Mouse (Mus musculus) CH12.LX (cell line): ENCODE results near the gene Imp4. TPM values are rescaled to one million over a fixed set of nuclear protein-coding genes. Genes with fewer than 3 reads are reported as not detected.

Source experiments
- DNase-seq: peaks from one replicate; pipeline ENCODE4 v3.0.0-alpha.2; 2013; ENCODE audit errors: extremely low read depth
- H3K27ac ChIP-seq: 2 replicates; pipeline ENCODE4 v1.5.1; 2012; ENCODE audit warnings: low read depth, mild to moderate bottlenecking, control low read depth, moderate library complexity; ENCODE audit not compliant: insufficient read depth
- H3K27me3 ChIP-seq: replicated peaks from 2 replicates; pipeline ENCODE3; 2012; ENCODE audit warnings: inconsistent platforms
- H3K36me3 ChIP-seq, 2 experiments: replicated peaks in 1 of 2; 2 replicates each; pipeline versions ENCODE3 to v1.6.1; 2012; ENCODE audit warnings: inconsistent platforms in 1 of 2, low read length in 1 of 2, mild to moderate bottlenecking in 1 of 2, mixed read lengths in 1 of 2, moderate library complexity in 1 of 2; ENCODE audit not compliant: control insufficient read depth in 1 of 2, insufficient read depth in 1 of 2
- H3K4me1 ChIP-seq, 2 experiments: 2 replicates each; pipeline ENCODE4 v1.6.1; 2012; ENCODE audit warnings: inconsistent platforms in 1 of 2, moderate library complexity in 1 of 2; ENCODE audit not compliant: insufficient read depth in 2 of 2, control insufficient read depth in 1 of 2
- H3K4me2 ChIP-seq: 2 replicates; pipeline ENCODE4 v1.6.1; 2012; ENCODE audit warnings: low read depth, mild to moderate bottlenecking, control low read depth; ENCODE audit not compliant: poor library complexity, insufficient read depth, severe bottlenecking
- H3K4me3 ChIP-seq, 3 experiments: fragments of 150-350 bp in 1 of 3; sonication (generic) in 1 of 3; replicated peaks in 1 of 3; 2 replicates each; pipeline versions ENCODE3 to v1.5.1; 2011 to 2012; ENCODE audit warnings: low read depth in 2 of 3, low read length in 2 of 3, mild to moderate bottlenecking in 2 of 3, moderate library complexity in 2 of 3, control low read depth in 1 of 3, improper control_type of control experiment in 1 of 3, inconsistent platforms in 1 of 3, mixed read lengths in 1 of 3; ENCODE audit not compliant: poor library complexity in 1 of 3
- H3K79me2 ChIP-seq: replicated peaks from 2 replicates; pipeline ENCODE4 v1.6.1; 2012; ENCODE audit warnings: mild to moderate bottlenecking, moderate library complexity; ENCODE audit not compliant: control insufficient read depth, poor library complexity, insufficient read depth, severe bottlenecking; ENCODE audit errors: extremely low read depth
- H3K9ac ChIP-seq: 2 replicates; pipeline ENCODE4 v1.6.1; 2012; ENCODE audit warnings: low read depth, mild to moderate bottlenecking, control low read depth, moderate library complexity; ENCODE audit not compliant: insufficient read depth
- H3K9me3 ChIP-seq: replicated peaks from 2 replicates; pipeline ENCODE3; 2012; ENCODE audit warnings: low read length, inconsistent platforms, mixed read lengths
- BHLHE40 ChIP-seq: IDR thresholded peaks from 2 replicates; pipeline ENCODE4 v1.6.1; 2011; ENCODE audit warnings: mild to moderate bottlenecking, low read depth, low read length, improper control_type of control experiment
- CHD1 ChIP-seq: IDR thresholded peaks from 2 replicates; pipeline ENCODE4 v1.6.1; 2012; ENCODE audit warnings: low read depth, low read length, improper control_type of control experiment, inconsistent platforms
- CHD2 ChIP-seq: IDR thresholded peaks from 2 replicates; pipeline ENCODE4 v1.6.1; 2011; ENCODE audit warnings: low read length, improper control_type of control experiment
- CTCF ChIP-seq, 2 experiments: IDR thresholded peaks in 1 of 2; conservative IDR thresholded peaks in 1 of 2; 2 replicates each; pipeline ENCODE4 v1.5.1; 2011 to 2012; ENCODE audit warnings: low read depth in 2 of 2, low read length in 2 of 2, improper control_type of control experiment in 1 of 2, inconsistent platforms in 1 of 2, mild to moderate bottlenecking in 1 of 2, moderate library complexity in 1 of 2
- E2F4 ChIP-seq: IDR thresholded peaks from 2 replicates; pipeline ENCODE4 v1.6.1; 2011; ENCODE audit warnings: low read depth, low read length, improper control_type of control experiment; ENCODE audit not compliant: insufficient replicate concordance
- ELF1 ChIP-seq: IDR thresholded peaks from 2 replicates; pipeline ENCODE4 v1.6.1; 2014; ENCODE audit warnings: low read depth, mild to moderate bottlenecking, inconsistent platforms, low read length, improper control_type of control experiment
- EP300 ChIP-seq: IDR thresholded peaks from 2 replicates; pipeline ENCODE4 v1.6.1; 2011; ENCODE audit warnings: low read length, improper control_type of control experiment
- ETS1 ChIP-seq: conservative IDR thresholded peaks from 2 replicates; pipeline ENCODE4 v1.6.1; 2012; ENCODE audit warnings: low read depth, mild to moderate bottlenecking, inconsistent platforms, low read length, improper control_type of control experiment, moderate library complexity
- GABPA ChIP-seq: IDR thresholded peaks from 2 replicates; pipeline ENCODE4 v1.6.1; 2012; ENCODE audit warnings: low read depth, low read length, improper control_type of control experiment, inconsistent platforms; ENCODE audit not compliant: insufficient replicate concordance
- HCFC1 ChIP-seq: IDR thresholded peaks from 2 replicates; pipeline ENCODE4 v1.6.1; 2012; ENCODE audit warnings: low read depth, mild to moderate bottlenecking, inconsistent platforms, low read length, improper control_type of control experiment
- IRF4 ChIP-seq: IDR thresholded peaks from 2 replicates; pipeline ENCODE4 v1.6.1; 2014; ENCODE audit warnings: low read depth, mild to moderate bottlenecking, inconsistent platforms, low read length, improper control_type of control experiment
- JUN ChIP-seq: IDR thresholded peaks from 2 replicates; pipeline ENCODE4 v1.6.1; 2011; ENCODE audit warnings: low read depth, mild to moderate bottlenecking, low read length, improper control_type of control experiment, moderate library complexity; ENCODE audit not compliant: insufficient read depth
- JUND ChIP-seq: conservative IDR thresholded peaks from 2 replicates; pipeline ENCODE4 v1.6.1; 2011; ENCODE audit warnings: low read depth, low read length, improper control_type of control experiment
- KAT2A ChIP-seq: IDR thresholded peaks from 2 replicates; pipeline ENCODE4 v1.6.1; 2012; ENCODE audit warnings: low read length, improper control_type of control experiment, inconsistent platforms; ENCODE audit not compliant: insufficient replicate concordance
- MAFK ChIP-seq: IDR thresholded peaks from 2 replicates; pipeline ENCODE4 v1.6.1; 2011; ENCODE audit warnings: low read length, improper control_type of control experiment; ENCODE audit not compliant: insufficient replicate concordance
- MAX ChIP-seq: IDR thresholded peaks from 2 replicates; pipeline ENCODE4 v1.6.1; 2011; ENCODE audit warnings: low read length, improper control_type of control experiment
- MAZ ChIP-seq: IDR thresholded peaks from 2 replicates; pipeline ENCODE4 v1.6.1; 2012; ENCODE audit warnings: low read depth, mild to moderate bottlenecking, inconsistent platforms, low read length, improper control_type of control experiment, moderate library complexity
- MEF2A ChIP-seq: IDR thresholded peaks from 2 replicates; pipeline ENCODE4 v1.6.1; 2014; ENCODE audit warnings: low read depth, mild to moderate bottlenecking, inconsistent platforms, low read length, improper control_type of control experiment, borderline replicate concordance
- MXI1 ChIP-seq: IDR thresholded peaks from 2 replicates; pipeline ENCODE4 v1.6.1; 2011; ENCODE audit warnings: mild to moderate bottlenecking, low read depth, low read length, improper control_type of control experiment
- MYC ChIP-seq: IDR thresholded peaks from 2 replicates; pipeline ENCODE4 v1.6.1; 2011; ENCODE audit warnings: low read depth, mild to moderate bottlenecking, improper control_type of control experiment, low read length
- NELFE ChIP-seq: IDR thresholded peaks from 2 replicates; pipeline ENCODE4 v1.6.1; 2011; ENCODE audit warnings: low read depth, low read length, improper control_type of control experiment
- NRF1 ChIP-seq: IDR thresholded peaks from 2 replicates; pipeline ENCODE4 v1.6.1; 2014; ENCODE audit warnings: low read depth, mild to moderate bottlenecking, inconsistent platforms, low read length, improper control_type of control experiment, moderate library complexity
- PAX5 ChIP-seq: IDR thresholded peaks from 2 replicates; pipeline ENCODE4 v1.6.1; 2012; ENCODE audit warnings: low read length, inconsistent platforms, mixed read lengths
- POLR2A ChIP-seq: IDR thresholded peaks from 2 replicates; pipeline ENCODE4 v1.6.1; 2011; ENCODE audit warnings: low read depth, mild to moderate bottlenecking, improper control_type of control experiment, low read length
- POLR2AphosphoS2 ChIP-seq: IDR thresholded peaks from 2 replicates; pipeline ENCODE4 v1.6.1; 2011; ENCODE audit warnings: low read depth, low read length, improper control_type of control experiment
- RAD21 ChIP-seq: IDR thresholded peaks from 2 replicates; pipeline ENCODE4 v1.6.1; 2011; ENCODE audit warnings: low read depth, mild to moderate bottlenecking, low read length, improper control_type of control experiment, moderate library complexity
- RCOR1 ChIP-seq: conservative IDR thresholded peaks from 2 replicates; pipeline ENCODE4 v1.6.1; 2012; ENCODE audit warnings: low read depth, mild to moderate bottlenecking, inconsistent platforms, low read length, improper control_type of control experiment
- SIN3A ChIP-seq: IDR thresholded peaks from 2 replicates; pipeline ENCODE4 v1.6.1; 2012; ENCODE audit warnings: low read length, improper control_type of control experiment, inconsistent platforms
- SMC3 ChIP-seq: IDR thresholded peaks from 2 replicates; pipeline ENCODE4 v1.6.1; 2011; ENCODE audit warnings: low read depth, low read length, improper control_type of control experiment
- TBP ChIP-seq: conservative IDR thresholded peaks from 2 replicates; pipeline ENCODE4 v1.6.1; 2011; ENCODE audit warnings: low read depth, low read length, improper control_type of control experiment
- TCF12 ChIP-seq: IDR thresholded peaks from 2 replicates; pipeline ENCODE4 v1.6.1; 2014; ENCODE audit warnings: low read depth, mild to moderate bottlenecking, inconsistent platforms, low read length, improper control_type of control experiment
- UBTF ChIP-seq: IDR thresholded peaks from 2 replicates; pipeline ENCODE4 v1.6.1; 2012; ENCODE audit warnings: low read depth, mild to moderate bottlenecking, inconsistent platforms, low read length, improper control_type of control experiment, moderate library complexity
- USF1 ChIP-seq: IDR thresholded peaks from 2 replicates; pipeline ENCODE4 v1.6.1; 2014; ENCODE audit warnings: low read depth, mild to moderate bottlenecking, inconsistent platforms, low read length, improper control_type of control experiment
- USF2 ChIP-seq: conservative IDR thresholded peaks from 2 replicates; pipeline ENCODE4 v1.6.1; 2011; ENCODE audit warnings: low read depth, low read length, improper control_type of control experiment
- ZC3H11A ChIP-seq: IDR thresholded peaks from 2 replicates; pipeline ENCODE4 v1.6.1; 2012; ENCODE audit warnings: low read depth, mild to moderate bottlenecking, inconsistent platforms, low read length, improper control_type of control experiment
- ZKSCAN1 ChIP-seq: IDR thresholded peaks from 2 replicates; pipeline ENCODE4 v1.6.1; 2012; ENCODE audit warnings: low read depth, inconsistent platforms, low read length, improper control_type of control experiment, borderline replicate concordance
- ZMIZ1 ChIP-seq: IDR thresholded peaks from 2 replicates; pipeline ENCODE4 v1.6.1; 2012; ENCODE audit warnings: low read depth, mild to moderate bottlenecking, inconsistent platforms, low read length, improper control_type of control experiment
- ZNF384 ChIP-seq: IDR thresholded peaks from 2 replicates; pipeline ENCODE4 v1.6.1; 2012; ENCODE audit warnings: low read depth, low read length, improper control_type of control experiment, inconsistent platforms
- dilution Hi-C: fragments of 300-500 bp; cut with MboI; formaldehyde crosslinking; loops from 2 replicates; pipeline ENCODE4 v1.14.3; 2020; ENCODE audit warnings: low sequenced_read_pairs; ENCODE audit not compliant: extremely low pct_unique_long_range_greater_than_20kb, extremely low pct_ligation_motif_present
- in situ Hi-C: fragments of 300-500 bp; cut with MboI; formaldehyde crosslinking; loops from 3 replicates; pipeline ENCODE4 v1.14.3; 2019; ENCODE audit warnings: low sequenced_read_pairs, low pct_ligation_motif_present, low pct_unique_long_range_greater_than_20kb, mixed read lengths
- polyA plus RNA-seq: library from polyadenylated mRNA; unstranded; fragments of >175 nt; gene quantifications from 2 replicates; pipeline ENCODE4 v1.2.1, GENCODE M21; 2012; ENCODE audit warnings: low read depth; ENCODE audit not compliant: insufficient read length
- total RNA-seq, 2 experiments: library from RNA; depleted of rRNA; stranded (reverse); fragments of 300-350 nt in 1 of 2; fragments of >200 nt in 1 of 2; gene quantifications; 2 replicates each; pipeline ENCODE4 v1.2.3; 2012 to 2014

Imp4 gene
- total and polyA plus RNA-seq, 3 experiments, result 91.0 to 199 (median 107) TPM

GRCm38 (mm10) chr1:34434660-34435160 lies 4.9 kb upstream of the Imp4 start:
- Histone ChIP-seq H3K79me2 (peaks cover 6% of the 10 kb centered on the region), H3K4me3 (peak overlapping the region; percentile 60 to 72 (median 61)), H3K9me3 (peaks cover 23% of the 10 kb centered on the region), H3K4me1 (peaks cover 0 to 29% of the 10 kb centered on the region in 2 experiments; a peak in 3 of 4 replicates), H3K9ac (peak overlapping the region; percentile 88), H3K36me3 (peaks cover 6 to 10% of the 10 kb centered on the region in 2 experiments), H3K27me3 (no peaks in the 10 kb centered on the region), H3K4me2 (peak overlapping the region; percentile 83), H3K27ac (peak overlapping the region; percentile 47; the same call in 1 of the 2 replicates)
- in situ Hi-C loops, result no loop called here
- TF ChIP-seq ETS1 (peak; percentile 80), JUND (no peak; the same call in 1 of the 2 replicates), POLR2A (peak; percentile 83), TBP (peak; percentile 100), USF2 (no peak), GABPA (no peak), CTCF (conservative IDR thresholded peaks at IDR 0.05 in 1 of 2, IDR thresholded peaks at IDR 0.05 in 1 of 2; ENCODE audit: low read depth in 2 of 2, low read length in 2 of 2) (no peak), KAT2A (peak; percentile 85; the same call in 1 of the 2 replicates), JUN (peak; percentile 65), ZMIZ1 (no peak), UBTF (no peak), CHD2 (no peak), HCFC1 (no peak; the same call in 1 of the 2 replicates), EP300 (no peak), ZC3H11A (no peak), ZKSCAN1 (no peak), CHD1 (no peak), MAFK (peak; percentile 97), USF1 (no peak), SMC3 (no peak), PAX5 (no peak), RAD21 (no peak), RCOR1 (no peak), E2F4 (no peak), IRF4 (peak; percentile 70), MAX (no peak; the same call in 1 of the 2 replicates), NRF1 (peak; percentile 69), POLR2AphosphoS2 (no peak), TCF12 (0 out of 2 replicates have a peak, but pooled peaks have one; percentile 49), ELF1 (peak; percentile 98), MYC (no peak), BHLHE40 (peak; percentile 96), SIN3A (no peak), MAZ (no peak), MEF2A (peak; percentile 63; the same call in 1 of the 2 replicates), ZNF384 (peak; percentile 60), NELFE (no peak), MXI1 (0 out of 2 replicates have a peak, but pooled peaks have one; percentile 25)
- dilution Hi-C loops, result no loop called here
- DNase-seq, result peak; percentile 91
